Mouse (Mus musculus) embryonic facial prominence, embryonic 11.5 days (tissue): ENCODE results near the gene Srrm3. TPM values are rescaled to one million over a fixed set of nuclear protein-coding genes. Genes with fewer than 3 reads are reported as not detected.

Experiments
- ATAC-seq: fragments of 200-750 bp; cut with Nextera tagmentation; replicated peaks from 2 replicates; pipeline ENCODE4 v1.8.0; 2017; ENCODE audit warnings: low read depth; ENCODE audit not compliant: insufficient number of reproducible peaks, low FRiP score, low TSS enrichment
- DNase-seq: peaks from one replicate; pipeline ENCODE4 v3.0.0-alpha.2; 2015; ENCODE audit warnings: low spot score
- H3K27ac ChIP-seq: fragments of 300-500 bp; sonication (generic); replicated peaks from 2 replicates; pipeline ENCODE4 v1.5.1; 2014; ENCODE audit warnings: mild to moderate bottlenecking, low read depth, low read length, control low read depth
- H3K27me3 ChIP-seq: fragments of 300-500 bp; sonication (generic); 2 replicates; pipeline ENCODE4 v1.6.1; 2014; ENCODE audit warnings: mild to moderate bottlenecking, low read length, moderate library complexity, mixed read lengths; ENCODE audit not compliant: control insufficient read depth, insufficient read depth
- H3K36me3 ChIP-seq: fragments of 300-500 bp; sonication (generic); replicated peaks from 2 replicates; pipeline ENCODE4 v1.6.1; 2014; ENCODE audit warnings: low read depth, mild to moderate bottlenecking, low read length, moderate library complexity, mixed read lengths; ENCODE audit not compliant: control insufficient read depth, insufficient read depth
- H3K4me1 ChIP-seq: fragments of 300-500 bp; sonication (generic); 2 replicates; pipeline ENCODE4 v1.6.1; 2014; ENCODE audit warnings: low read length, mixed read lengths; ENCODE audit not compliant: control insufficient read depth, insufficient read depth
- H3K4me2 ChIP-seq: fragments of 300-500 bp; sonication (generic); 2 replicates; pipeline ENCODE4 v1.6.1; 2014; ENCODE audit warnings: low read depth, mild to moderate bottlenecking, control low read depth, low read length, moderate library complexity
- H3K4me3 ChIP-seq: fragments of 300-500 bp; sonication (generic); 2 replicates; pipeline ENCODE4 v1.5.1; 2014; ENCODE audit warnings: low read depth, low read length, control low read depth
- H3K9ac ChIP-seq: fragments of 300-500 bp; sonication (generic); replicated peaks from 2 replicates; pipeline ENCODE4 v1.6.1; 2014; ENCODE audit warnings: mild to moderate bottlenecking, control low read depth, low read length
- H3K9me3 ChIP-seq: fragments of 300-500 bp; sonication (generic); replicated peaks from 2 replicates; pipeline ENCODE4 v1.6.1; 2016; ENCODE audit warnings: mild to moderate bottlenecking, low read length, inconsistent platforms, mixed read lengths; ENCODE audit not compliant: control insufficient read depth
- WGBS: fragments of 180-500 bp; shearing (Covaris S2); extraction: QIAGEN DNeasy Blood & Tissue Kit; methylation state at CpG from one replicate; pipeline ENCODE4 v1.1.7; 2014; 5-methylcytosine and 5-hydroxymethylcytosine counted together
- polyA plus RNA-seq: library from polyadenylated mRNA; unstranded; fragments of >200 nt; fragmentation: Nextera tagmentation; extraction: Ambion mirVana; gene quantifications from 2 replicates; pipeline ENCODE4 v1.2.1, GENCODE M21; 2014

Srrm3 gene
- polyA plus RNA-seq, 1 experiment from 2014 or later: 3.2 TPM

DNA sequence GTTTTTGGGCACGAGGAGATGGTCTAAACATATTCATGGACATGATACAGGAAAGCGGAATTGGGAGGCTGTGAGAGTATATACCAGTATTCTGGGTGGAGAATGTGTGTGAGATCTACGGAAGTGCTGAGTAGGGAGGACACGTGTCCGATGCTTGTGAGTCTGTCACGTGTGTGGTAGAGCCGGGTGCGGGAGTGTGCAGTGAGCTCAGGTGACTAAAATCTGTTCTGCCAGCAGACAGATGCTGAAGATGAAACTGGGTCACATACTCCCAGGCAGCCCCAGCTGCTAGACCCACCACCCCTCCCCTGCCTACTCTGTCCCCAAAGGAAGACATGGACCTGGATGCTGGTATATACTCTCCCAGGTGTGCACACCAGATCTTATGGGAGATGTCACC is 4.0 kb upstream of the Srrm3 start:
- no peak overlapping the region for H3K9ac ChIP-seq
- ATAC-seq (no peak), DNase-seq (no peak)
- no peaks in the 10 kb centered on the region for H3K36me3 ChIP-seq
- 89% methylated on average over 8 of the region's 8 CpGs for WGBS
- H3K27ac ChIP-seq: no peak overlapping the region
- no peaks in the 10 kb centered on the region for H3K9me3 ChIP-seq
- H3K4me3 ChIP-seq: no peak overlapping the region
- no peaks in the 10 kb centered on the region for H3K27me3 ChIP-seq
- H3K4me2 ChIP-seq: no peak overlapping the region
- 0 out of 2 replicates have a peak, but pooled peaks cover 3% of the 10 kb centered on the region for H3K4me1 ChIP-seq

GRCm38 (mm10) chr5:135803135-135803534 is 3.6 kb upstream of the Srrm3 start:
- WGBS: 66% methylated on average over 4 of the region's 4 CpGs

GRCm38 (mm10) chr5:135803676-135804075 is 3.0 kb upstream of the Srrm3 start:
- H3K4me2 ChIP-seq: no peak overlapping the region
- WGBS: 84% methylated on average over 4 of the region's 4 CpGs

More at GRCm38 (mm10) chr5:135803135-135803534, 3.6 kb upstream of the Srrm3 start:
- Histone ChIP-seq H3K9me3 (no peaks in the 10 kb centered on the region), H3K4me1 (0 out of 2 replicates have a peak, but pooled peaks cover 3% of the 10 kb centered on the region), H3K27me3 (no peaks in the 10 kb centered on the region), H3K9ac (no peak overlapping the region), H3K27ac (no peak overlapping the region), H3K4me2 (no peak overlapping the region), H3K36me3 (no peaks in the 10 kb centered on the region), H3K4me3 (no peak overlapping the region)
- DNase-seq: no peak
- no peak for ATAC-seq

GRCm38 (mm10) chr5:135804735-135805134 is 2.0 kb upstream of the Srrm3 start:
- ATAC-seq: no peak
- Histone ChIP-seq H3K9ac (no peak overlapping the region), H3K9me3 (no peaks in the 10 kb centered on the region), H3K4me3 (no peak overlapping the region), H3K4me1 (0 out of 2 replicates have a peak, but pooled peaks cover 3% of the 10 kb centered on the region), H3K27me3 (no peaks in the 10 kb centered on the region), H3K36me3 (no peaks in the 10 kb centered on the region), H3K27ac (no peak overlapping the region), H3K4me2 (no peak overlapping the region)
- 50% methylated on average over 2 of the region's 2 CpGs for WGBS
- DNase-seq: no peak

More at GRCm38 (mm10) chr5:135803676-135804075, 3.0 kb upstream of the Srrm3 start:
- Histone ChIP-seq H3K9ac (no peak overlapping the region), H3K9me3 (no peaks in the 10 kb centered on the region), H3K36me3 (no peaks in the 10 kb centered on the region), H3K4me1 (0 out of 2 replicates have a peak, but pooled peaks cover 3% of the 10 kb centered on the region), H3K27ac (no peak overlapping the region), H3K4me3 (no peak overlapping the region), H3K27me3 (no peaks in the 10 kb centered on the region)
- no peak for ATAC-seq
- no peak for DNase-seq

- no peak overlapping the region for H3K4me2 ChIP-seq
- ATAC-seq (0 out of 2 replicates have a peak, but pooled peaks have one; percentile 34), DNase-seq (no peak)
- WGBS: 37% methylated on average over 3 of the region's 3 CpGs
- H3K36me3 ChIP-seq: no peaks in the 10 kb centered on the region
- no peaks in the 10 kb centered on the region for H3K27me3 ChIP-seq
- no peaks in the 10 kb centered on the region for H3K9me3 ChIP-seq
- H3K4me1 ChIP-seq: no peaks in the 10 kb centered on the region
- no peak overlapping the region for H3K27ac ChIP-seq
- no peak overlapping the region for H3K9ac ChIP-seq
- H3K4me3 ChIP-seq: peak overlapping the region; percentile 5; the same call in 1 of the 2 replicates
These were observed 560 bp downstream of the Srrm3 start for GRCm38 (mm10) chr5:135807263-135807637.

GRCm38 (mm10) chr5:135812991-135813390 is 6.3 kb downstream of the Srrm3 start:
- Histone ChIP-seq H3K27ac (no peak overlapping the region), H3K27me3 (no peaks in the 10 kb centered on the region), H3K9me3 (no peaks in the 10 kb centered on the region), H3K36me3 (no peaks in the 10 kb centered on the region), H3K4me2 (no peak overlapping the region), H3K9ac (no peak overlapping the region), H3K4me3 (no peak overlapping the region), H3K4me1 (no peaks in the 10 kb centered on the region)
- DNase-seq (no peak), ATAC-seq (no peak)
- 65% methylated on average over 5 of the region's 5 CpGs for WGBS

- Histone ChIP-seq H3K4me2 (no peak overlapping the region), H3K9me3 (no peaks in the 10 kb centered on the region), H3K9ac (no peak overlapping the region), H3K36me3 (no peaks in the 10 kb centered on the region), H3K27me3 (peaks cover 2% of the 10 kb centered on the region; the same call in 1 of the 2 replicates), H3K4me1 (no peaks in the 10 kb centered on the region), H3K4me3 (no peak overlapping the region), H3K27ac (no peak overlapping the region)
- 46% methylated on average over 7 of the region's 7 CpGs for WGBS
- no peak for ATAC-seq
- no peak for DNase-seq
These were observed 11.8 kb downstream of the Srrm3 start for GRCm38 (mm10) chr5:135818491-135818890.

DNA sequence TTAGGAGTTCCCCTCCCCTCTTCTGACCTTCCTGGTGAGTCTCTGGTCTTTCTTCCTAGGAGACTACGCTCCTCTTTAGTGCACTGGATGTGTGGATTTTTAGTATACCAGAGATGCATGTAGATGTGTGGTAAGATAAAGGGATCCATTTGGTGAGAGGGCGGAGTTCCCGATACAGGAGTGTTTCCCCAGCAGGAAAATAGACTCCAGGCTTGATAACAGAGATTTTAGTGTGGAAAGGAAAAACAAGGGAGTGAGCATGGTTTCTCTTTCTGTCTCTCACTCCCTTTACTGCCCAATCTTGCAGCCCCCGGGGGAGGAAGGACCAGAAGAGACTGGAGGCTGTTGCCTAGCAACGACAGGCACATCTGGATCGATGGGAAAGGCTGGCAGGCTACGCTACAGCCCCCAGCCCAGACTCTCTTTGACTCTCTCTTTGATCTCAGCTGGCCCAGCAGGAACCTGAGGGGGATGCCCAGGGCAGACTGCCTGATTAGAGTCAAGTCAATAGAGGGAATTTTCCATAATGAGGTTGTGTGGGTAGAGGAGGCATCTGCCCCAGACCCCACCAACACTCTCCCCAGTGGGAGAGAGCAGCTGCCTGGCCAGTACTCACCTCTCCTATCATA is 15.7 kb downstream of the Srrm3 start:
- Histone ChIP-seq H3K36me3 (no peaks in the 10 kb centered on the region), H3K9me3 (no peaks in the 10 kb centered on the region), H3K27me3 (peaks cover 2% of the 10 kb centered on the region; the same call in 1 of the 2 replicates), H3K27ac (no peak overlapping the region), H3K4me3 (no peak overlapping the region), H3K9ac (no peak overlapping the region), H3K4me2 (no peak overlapping the region), H3K4me1 (no peaks in the 10 kb centered on the region)
- no peak; the same call in 1 of the 2 replicates for ATAC-seq
- WGBS: 16% methylated on average over 7 of the region's 7 CpGs
- peak; percentile 36 for DNase-seq
